Mouse (Mus musculus): ENCODE results near the gene Rnf220. TPM values are rescaled to one million over a fixed set of nuclear protein-coding genes. Genes with fewer than 3 reads are reported as not detected.

Rnf220 gene
- total and polyA plus RNA-seq, 2 experiments from 2014 or later = 122 to 192 TPM

DNA sequence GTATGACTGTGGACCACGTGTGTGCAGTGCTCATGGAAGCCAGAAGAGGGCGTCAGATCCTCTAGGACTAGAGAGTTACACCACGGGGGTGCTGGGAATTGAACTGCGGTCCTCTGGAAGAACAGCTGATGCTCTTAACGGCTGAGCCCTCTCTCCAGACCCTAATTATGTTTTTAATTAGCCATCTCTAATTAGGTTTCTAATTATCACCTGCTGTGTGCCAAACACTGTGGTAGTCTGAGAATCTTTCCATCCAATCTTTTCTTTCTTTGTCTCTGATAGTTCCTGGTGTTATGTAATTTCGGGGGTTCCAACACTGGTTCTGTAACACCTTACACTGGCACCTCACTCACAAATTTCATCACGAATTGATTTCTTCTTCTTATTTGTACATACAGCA, 75.8 kb downstream of the Rnf220 start:
- no peak for TF ChIP-seq CTCF (IDR thresholded peaks at IDR 0.05)
- DNase-seq (ENCODE audit: low spot score) (no peak), ATAC-seq (ENCODE audit: low FRiP score) (no peak)
- Histone ChIP-seq H3K36me3 (ENCODE audit: insufficient read depth, low read length) (no peaks in the 10 kb centered on the region), H3K9ac (replicated peaks; ENCODE audit: low read length, poor library complexity, severe bottlenecking) (no peak overlapping the region), H3K9me3 (ENCODE audit: low read length) (no peaks in the 10 kb centered on the region), H3K4me2 (ENCODE audit: low read depth, low read length, poor library complexity, severe bottlenecking) (no peak overlapping the region), H3K27me3 (ENCODE audit: insufficient read depth, low read length) (peaks cover 23% of the 10 kb centered on the region), H3K27ac (ENCODE audit: low read depth, low read length) (no peak overlapping the region), H3K4me3 (ENCODE audit: low read depth, low read length) (no peak overlapping the region), H3K4me1 (ENCODE audit: insufficient read depth, low read length) (no peaks in the 10 kb centered on the region)
- 89% methylated on average over 7 of the region's 7 CpGs for WGBS

DNA sequence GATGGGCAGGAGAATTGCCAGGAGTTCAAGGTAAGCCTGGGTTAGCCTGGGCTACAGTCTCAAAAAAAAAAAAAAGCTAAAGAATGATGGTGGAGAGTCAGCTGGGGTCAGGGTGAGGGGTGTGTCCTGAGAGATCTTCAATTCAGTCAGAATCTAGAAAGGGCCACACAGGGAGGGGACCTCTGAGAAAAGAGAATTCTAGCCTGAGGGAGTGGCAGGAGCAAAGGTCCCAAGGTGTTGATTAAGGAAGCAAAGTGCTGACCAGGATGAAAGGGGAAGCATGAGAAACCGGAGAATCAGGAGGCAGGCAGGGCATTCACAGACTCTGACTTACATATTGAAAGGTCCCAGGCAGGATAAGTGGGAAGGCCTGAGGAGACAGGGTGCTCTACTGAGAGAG, 80.0 kb downstream of the Rnf220 start:
- no peak for TF ChIP-seq CTCF (IDR thresholded peaks at IDR 0.05)
- peaks cover 30% of the 10 kb centered on the region for H3K27me3 ChIP-seq (ENCODE audit: insufficient read depth, low read length)
- no peaks in the 10 kb centered on the region for H3K4me1 ChIP-seq (ENCODE audit: insufficient read depth, low read length)
- H3K27ac ChIP-seq (ENCODE audit: low read depth, low read length) = no peak overlapping the region
- H3K9ac ChIP-seq (replicated peaks; ENCODE audit: low read length, poor library complexity, severe bottlenecking) = no peak overlapping the region
- ATAC-seq (ENCODE audit: low FRiP score) = no peak
- 67% methylated on average over 1 of the region's 1 CpGs for WGBS
- DNase-seq (ENCODE audit: low spot score) = no peak
- H3K9me3 ChIP-seq (ENCODE audit: low read length) = no peaks in the 10 kb centered on the region
- no peak overlapping the region for H3K4me3 ChIP-seq (ENCODE audit: low read depth, low read length)
- no peak overlapping the region for H3K4me2 ChIP-seq (ENCODE audit: low read depth, low read length, poor library complexity, severe bottlenecking)
- H3K36me3 ChIP-seq (ENCODE audit: insufficient read depth, low read length) = no peaks in the 10 kb centered on the region

GRCm38 (mm10) chr4:117410049-117410410, 86.8 kb downstream of the Rnf220 start:
- TF ChIP-seq CTCF (IDR thresholded peaks at IDR 0.05) = no peak
- no peak for DNase-seq (ENCODE audit: low spot score)
- Histone ChIP-seq H3K27ac (ENCODE audit: low read depth, low read length) (no peak overlapping the region), H3K27me3 (ENCODE audit: insufficient read depth, low read length) (peaks cover 33% of the 10 kb centered on the region), H3K9me3 (ENCODE audit: low read length) (no peaks in the 10 kb centered on the region), H3K4me2 (ENCODE audit: low read depth, low read length, poor library complexity, severe bottlenecking) (no peak overlapping the region), H3K4me1 (ENCODE audit: insufficient read depth, low read length) (no peaks in the 10 kb centered on the region; the same call in 1 of the 2 replicates), H3K4me3 (ENCODE audit: low read depth, low read length) (no peak overlapping the region), H3K36me3 (ENCODE audit: insufficient read depth, low read length) (no peaks in the 10 kb centered on the region), H3K9ac (replicated peaks; ENCODE audit: low read length, poor library complexity, severe bottlenecking) (no peak overlapping the region)
- no peak for ATAC-seq (ENCODE audit: low FRiP score)
- WGBS = 21% methylated on average over 3 of the region's 3 CpGs

- ATAC-seq (ENCODE audit: low FRiP score) (peak; percentile 54; the same call in 1 of the 2 replicates), DNase-seq (ENCODE audit: low spot score) (peak; percentile 23)
- Histone ChIP-seq H3K36me3 (ENCODE audit: insufficient read depth, low read length) (no peaks in the 10 kb centered on the region), H3K9me3 (ENCODE audit: low read length) (no peaks in the 10 kb centered on the region), H3K27me3 (ENCODE audit: insufficient read depth, low read length) (peaks cover 33% of the 10 kb centered on the region), H3K4me1 (ENCODE audit: insufficient read depth, low read length) (no peaks in the 10 kb centered on the region; the same call in 1 of the 2 replicates), H3K4me2 (ENCODE audit: low read depth, low read length, poor library complexity, severe bottlenecking) (no peak overlapping the region), H3K9ac (replicated peaks; ENCODE audit: low read length, poor library complexity, severe bottlenecking) (no peak overlapping the region), H3K4me3 (ENCODE audit: low read depth, low read length) (no peak overlapping the region), H3K27ac (ENCODE audit: low read depth, low read length) (no peak overlapping the region)
- TF ChIP-seq CTCF (IDR thresholded peaks at IDR 0.05) = no peak
- 26% methylated on average over 13 of the region's 14 CpGs for WGBS
Measured at GRCm38 (mm10) chr4:117409144-117410048, 87.5 kb downstream of the Rnf220 start.

DNA sequence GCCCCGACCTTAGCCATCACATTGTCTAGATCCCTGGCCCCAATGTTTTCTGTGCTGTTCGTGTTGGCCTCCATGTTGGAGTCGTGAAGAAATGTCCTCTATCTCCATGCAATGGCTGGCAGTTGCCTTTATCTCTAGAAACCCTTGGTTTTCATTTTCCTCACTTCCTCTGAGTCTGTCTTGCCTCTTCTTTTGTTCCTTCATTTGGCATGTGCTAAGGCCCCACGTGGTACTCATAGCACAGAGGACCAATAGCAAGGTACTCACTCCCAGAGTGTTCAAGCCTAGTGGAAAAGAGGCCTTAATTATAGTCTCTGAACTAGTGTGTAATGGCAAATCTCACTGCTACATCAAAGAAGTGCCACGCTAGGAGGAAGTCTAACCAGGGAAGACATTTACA, 88.9 kb downstream of the Rnf220 start:
- TF ChIP-seq CTCF (IDR thresholded peaks at IDR 0.05) = no peak
- WGBS = 81% methylated on average over 5 of the region's 5 CpGs
- H3K27ac ChIP-seq (ENCODE audit: low read depth, low read length) = no peak overlapping the region
- H3K36me3 ChIP-seq (ENCODE audit: insufficient read depth, low read length) = no peaks in the 10 kb centered on the region
- no peak overlapping the region for H3K9ac ChIP-seq (replicated peaks; ENCODE audit: low read length, poor library complexity, severe bottlenecking)
- no peak for ATAC-seq (ENCODE audit: low FRiP score)
- H3K4me3 ChIP-seq (ENCODE audit: low read depth, low read length) = no peak overlapping the region
- H3K4me1 ChIP-seq (ENCODE audit: insufficient read depth, low read length) = no peaks in the 10 kb centered on the region; the same call in 1 of the 2 replicates
- H3K4me2 ChIP-seq (ENCODE audit: low read depth, low read length, poor library complexity, severe bottlenecking) = no peak overlapping the region
- H3K9me3 ChIP-seq (ENCODE audit: low read length) = no peaks in the 10 kb centered on the region
- peaks cover 39% of the 10 kb centered on the region for H3K27me3 ChIP-seq (ENCODE audit: insufficient read depth, low read length)
- DNase-seq (ENCODE audit: low spot score) = no peak

DNA sequence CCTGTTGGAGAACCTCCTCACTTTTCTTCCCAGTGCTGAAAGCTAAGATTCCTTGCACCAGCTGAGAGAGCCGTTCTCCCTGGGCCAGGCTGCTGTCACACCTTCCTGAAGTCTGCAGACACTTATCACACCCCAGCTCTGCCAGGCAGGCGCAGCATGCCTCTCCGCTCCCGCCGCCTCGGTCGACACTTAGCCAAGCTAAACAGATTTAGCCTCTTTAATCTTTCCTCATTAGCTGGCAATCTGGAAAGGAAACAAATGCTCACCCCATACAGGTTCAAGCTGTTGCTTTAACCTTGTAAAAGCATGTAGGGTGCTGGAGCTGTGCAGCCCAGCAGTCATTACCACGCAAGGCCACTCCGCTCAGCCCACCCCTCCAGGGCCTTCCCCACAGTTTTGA, 90.9 kb downstream of the Rnf220 start:
- 45% methylated on average over 9 of the region's 9 CpGs for WGBS
- H3K9ac ChIP-seq (replicated peaks; ENCODE audit: low read length, poor library complexity, severe bottlenecking) = no peak overlapping the region
- no peak overlapping the region for H3K27ac ChIP-seq (ENCODE audit: low read depth, low read length)
- no peak overlapping the region for H3K4me2 ChIP-seq (ENCODE audit: low read depth, low read length, poor library complexity, severe bottlenecking)
- no peak for ATAC-seq (ENCODE audit: low FRiP score)
- no peaks in the 10 kb centered on the region for H3K36me3 ChIP-seq (ENCODE audit: insufficient read depth, low read length)
- H3K9me3 ChIP-seq (ENCODE audit: low read length) = no peaks in the 10 kb centered on the region
- H3K4me3 ChIP-seq (ENCODE audit: low read depth, low read length) = no peak overlapping the region
- no peak for TF ChIP-seq CTCF (IDR thresholded peaks at IDR 0.05)
- peaks cover 48% of the 10 kb centered on the region for H3K27me3 ChIP-seq (ENCODE audit: insufficient read depth, low read length)
- peak; percentile 38 for DNase-seq (ENCODE audit: low spot score)
- H3K4me1 ChIP-seq (ENCODE audit: insufficient read depth, low read length) = no peaks in the 10 kb centered on the region; the same call in 1 of the 2 replicates

Data from midbrain, postnatal 0 days (tissue).